Mouse (Mus musculus): ENCODE data around the gene Lrfn4. TPM values are rescaled to one million over a fixed set of nuclear protein-coding genes. Genes with fewer than 3 reads are reported as not detected.

Gene Lrfn4
- polyA plus RNA-seq, 1 experiment = 28.1 TPM

DNA sequence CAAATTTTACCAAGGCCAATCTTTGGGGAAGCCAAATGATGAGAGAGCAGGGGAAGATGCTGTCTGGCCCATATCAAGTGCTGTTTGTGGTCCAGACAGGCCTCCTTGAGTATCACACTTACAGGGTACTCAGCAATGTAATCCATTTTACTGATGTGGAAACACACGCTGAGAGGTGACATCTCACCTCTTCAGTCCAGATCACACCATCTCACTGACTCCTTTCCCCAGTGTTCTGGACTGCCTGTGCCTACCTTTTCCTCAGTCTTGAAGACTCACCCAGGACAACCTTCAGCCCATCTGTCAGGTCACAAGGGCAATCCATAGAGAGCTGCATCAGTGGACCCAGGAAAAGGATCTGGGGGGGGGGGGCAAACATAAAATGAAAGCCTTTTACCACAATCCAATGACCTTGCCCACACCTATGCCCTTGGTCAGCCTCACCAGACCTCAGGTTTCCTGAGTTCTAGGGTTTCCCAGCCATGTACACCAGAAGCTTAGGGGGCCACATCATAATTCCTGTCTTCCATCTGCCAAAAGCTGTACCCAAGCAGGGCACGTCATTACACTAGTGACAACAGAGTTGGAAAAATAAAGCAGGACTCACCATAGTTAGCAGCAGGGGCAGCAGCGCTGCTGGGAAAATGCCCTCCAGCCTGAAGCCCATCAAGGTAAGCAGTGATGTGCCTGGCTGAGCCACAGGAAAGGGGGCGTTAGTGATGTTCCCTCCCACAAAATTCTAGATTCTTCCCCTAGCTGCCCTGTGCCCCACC lies 9.1 kb upstream of the Lrfn4 start:
- Histone ChIP-seq H3K4me3 (ENCODE audit: insufficient read depth, low read length) (peak overlapping the region; percentile 99), H3K4me1 (ENCODE audit: control insufficient read depth, insufficient read depth, low read length) (peaks cover 4% of the 10 kb centered on the region; the same call in 1 of the 2 replicates), H3K27ac (ENCODE audit: insufficient read depth, low read length) (peak overlapping the region; percentile 98; the same call in 1 of the 2 replicates)
- no peak for TF ChIP-seq CTCF (IDR thresholded peaks at IDR 0.05; ENCODE audit: extremely low read depth, insufficient read depth, low read length)
- TF ChIP-seq POLR2A (IDR thresholded peaks at IDR 0.05; ENCODE audit: extremely low read depth, insufficient read depth, low read length) = no peak

GRCm38 (mm10) chr19:4624006-4624405 lies 8.5 kb upstream of the Lrfn4 start:
- peaks cover 4% of the 10 kb centered on the region; the same call in 1 of the 2 replicates for H3K4me1 ChIP-seq (ENCODE audit: control insufficient read depth, insufficient read depth, low read length)
- TF ChIP-seq CTCF (IDR thresholded peaks at IDR 0.05; ENCODE audit: extremely low read depth, insufficient read depth, low read length) (no peak), POLR2A (IDR thresholded peaks at IDR 0.05; ENCODE audit: extremely low read depth, insufficient read depth, low read length) (no peak)
- H3K27ac ChIP-seq (ENCODE audit: insufficient read depth, low read length) = no peak overlapping the region
- no peak overlapping the region for H3K4me3 ChIP-seq (ENCODE audit: insufficient read depth, low read length)

GRCm38 (mm10) chr19:4623419-4623818 lies 8.0 kb upstream of the Lrfn4 start:
- TF ChIP-seq POLR2A (IDR thresholded peaks at IDR 0.05; ENCODE audit: extremely low read depth, insufficient read depth, low read length) (no peak), CTCF (IDR thresholded peaks at IDR 0.05; ENCODE audit: extremely low read depth, insufficient read depth, low read length) (no peak)
- no peak overlapping the region for H3K4me3 ChIP-seq (ENCODE audit: insufficient read depth, low read length)
- H3K4me1 ChIP-seq (ENCODE audit: control insufficient read depth, insufficient read depth, low read length) = peaks cover 2% of the 10 kb centered on the region; the same call in 1 of the 2 replicates
- no peak overlapping the region for H3K27ac ChIP-seq (ENCODE audit: insufficient read depth, low read length)

DNA sequence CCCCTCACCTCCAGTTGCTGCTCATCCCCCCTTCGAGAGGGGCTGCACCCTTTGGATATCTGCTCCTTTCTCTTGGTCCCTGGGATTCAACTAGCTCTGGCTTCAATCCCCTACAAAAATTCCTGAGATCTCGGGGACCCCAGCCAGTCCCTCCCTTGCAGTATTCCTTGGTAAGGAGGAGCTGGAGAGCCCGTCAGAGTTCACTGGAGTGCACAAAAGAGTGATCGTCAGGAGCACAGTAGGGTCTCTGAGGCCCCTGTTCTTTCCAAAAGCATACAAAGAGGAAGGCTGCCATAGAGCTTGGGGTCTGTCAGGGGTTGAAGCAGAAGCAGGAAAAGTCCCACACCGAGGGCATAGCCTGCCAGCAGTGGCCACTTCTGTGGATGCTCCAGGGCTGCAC lies 7.3 kb upstream of the Lrfn4 start:
- H3K27ac ChIP-seq (ENCODE audit: insufficient read depth, low read length) = no peak overlapping the region
- no peak for TF ChIP-seq CTCF (IDR thresholded peaks at IDR 0.05; ENCODE audit: extremely low read depth, insufficient read depth, low read length)

GRCm38 (mm10) chr19:4620721-4621120 lies 5.3 kb upstream of the Lrfn4 start:
- no peak for TF ChIP-seq POLR2A (IDR thresholded peaks at IDR 0.05; ENCODE audit: extremely low read depth, insufficient read depth, low read length)
- no peak overlapping the region for H3K4me3 ChIP-seq (ENCODE audit: insufficient read depth, low read length)
- H3K27ac ChIP-seq (ENCODE audit: insufficient read depth, low read length) = no peak overlapping the region
- peaks cover 2% of the 10 kb centered on the region; the same call in 1 of the 2 replicates for H3K4me1 ChIP-seq (ENCODE audit: control insufficient read depth, insufficient read depth, low read length)

More for the DNA sequence above, 7.3 kb upstream of the Lrfn4 start:
- Histone ChIP-seq H3K4me3 (ENCODE audit: insufficient read depth, low read length) (no peak overlapping the region), H3K4me1 (ENCODE audit: control insufficient read depth, insufficient read depth, low read length) (peaks cover 2% of the 10 kb centered on the region; the same call in 1 of the 2 replicates)

- Histone ChIP-seq H3K4me1 (ENCODE audit: control insufficient read depth, insufficient read depth, low read length) (peaks cover 2% of the 10 kb centered on the region; the same call in 1 of the 2 replicates), H3K4me3 (ENCODE audit: insufficient read depth, low read length) (no peak overlapping the region), H3K27ac (ENCODE audit: insufficient read depth, low read length) (no peak overlapping the region)
- no peak for TF ChIP-seq CTCF (IDR thresholded peaks at IDR 0.05; ENCODE audit: extremely low read depth, insufficient read depth, low read length)
- TF ChIP-seq POLR2A (IDR thresholded peaks at IDR 0.05; ENCODE audit: extremely low read depth, insufficient read depth, low read length) = no peak
Observed at GRCm38 (mm10) chr19:4619461-4619860, 4.0 kb upstream of the Lrfn4 start.

GRCm38 (mm10) chr19:4618183-4618582 lies 2.7 kb upstream of the Lrfn4 start:
- TF ChIP-seq CTCF (IDR thresholded peaks at IDR 0.05; ENCODE audit: extremely low read depth, insufficient read depth, low read length) = no peak
- TF ChIP-seq POLR2A (IDR thresholded peaks at IDR 0.05; ENCODE audit: extremely low read depth, insufficient read depth, low read length) = no peak

GRCm38 (mm10) chr19:4616546-4616945 lies 1.1 kb upstream of the Lrfn4 start:
- H3K4me3 ChIP-seq (ENCODE audit: insufficient read depth, low read length) = no peak overlapping the region
- H3K27ac ChIP-seq (ENCODE audit: insufficient read depth, low read length) = no peak overlapping the region
- TF ChIP-seq CTCF (IDR thresholded peaks at IDR 0.05; ENCODE audit: extremely low read depth, insufficient read depth, low read length) (no peak), POLR2A (IDR thresholded peaks at IDR 0.05; ENCODE audit: extremely low read depth, insufficient read depth, low read length) (no peak)
- 0 out of 2 replicates have a peak, but pooled peaks cover 2% of the 10 kb centered on the region for H3K4me1 ChIP-seq (ENCODE audit: control insufficient read depth, insufficient read depth, low read length)

More at GRCm38 (mm10) chr19:4618183-4618582, 2.7 kb upstream of the Lrfn4 start:
- 0 out of 2 replicates have a peak, but pooled peaks cover 2% of the 10 kb centered on the region for H3K4me1 ChIP-seq (ENCODE audit: control insufficient read depth, insufficient read depth, low read length)
- H3K4me3 ChIP-seq (ENCODE audit: insufficient read depth, low read length) = no peak overlapping the region
- no peak overlapping the region for H3K27ac ChIP-seq (ENCODE audit: insufficient read depth, low read length)

GRCm38 (mm10) chr19:4614305-4615150 lies 939 bp downstream of the Lrfn4 start:
- Histone ChIP-seq H3K4me1 (ENCODE audit: control insufficient read depth, insufficient read depth, low read length) (peaks cover 3% of the 10 kb centered on the region; the same call in 1 of the 2 replicates), H3K27ac (ENCODE audit: insufficient read depth, low read length) (peak overlapping the region; percentile 98), H3K4me3 (ENCODE audit: insufficient read depth, low read length) (peak overlapping the region; percentile 68)
- TF ChIP-seq CTCF (IDR thresholded peaks at IDR 0.05; ENCODE audit: extremely low read depth, insufficient read depth, low read length) (no peak), POLR2A (IDR thresholded peaks at IDR 0.05; ENCODE audit: extremely low read depth, insufficient read depth, low read length) (no peak)

Measured in cortical plate, adult 2 months (tissue).